Mouse (Mus musculus): ENCODE measurements around the gene Man1a2.

DNA sequence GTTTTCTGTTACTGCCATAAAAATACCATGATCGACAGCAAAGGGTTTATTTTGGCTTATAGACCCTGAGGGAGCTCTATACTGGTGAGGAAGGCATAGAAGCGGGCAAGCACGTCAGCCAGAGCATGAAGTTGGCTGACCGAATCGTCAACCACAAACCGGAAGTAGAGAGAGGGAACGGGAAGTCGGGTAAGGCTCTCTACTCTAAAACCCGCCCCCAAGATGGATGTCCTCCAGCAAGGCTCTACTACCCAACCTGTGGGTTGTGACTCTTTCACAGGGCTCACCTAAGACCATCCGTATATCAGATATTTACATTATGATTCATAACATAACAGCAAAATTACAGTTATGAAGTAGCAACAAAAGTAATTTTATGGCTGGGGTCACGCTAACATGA, 46.6 kb upstream of the Man1a2 start:
- TF ChIP-seq CTCF (IDR thresholded peaks at IDR 0.05; ENCODE audit: low read depth, low read length) (no peak), POLR2A (IDR thresholded peaks at IDR 0.05; ENCODE audit: borderline replicate concordance, low read depth, low read length) (no peak)
